Mouse (Mus musculus) neutrophil, adult 83 days (primary cell): Measurements from ENCODE around the gene Pcp2. TPM values are rescaled to one million over a fixed set of nuclear protein-coding genes. Genes with fewer than 3 reads are reported as not detected.

Experiments
- total RNA-seq, 2 experiments: library from RNA; stranded (reverse); gene quantifications; one replicate each; pipeline ENCODE4 v1.2.4; 2023

Pcp2 gene
- not detected for total RNA-seq

GRCm38 (mm10) chr8:3625445-3625844 is at the start of gene Pcp2:
Pcp2 (minus strand) TSS chr8:3625545.

GRCm38 (mm10) chr8:3671980-3672491 is 46.7 kb upstream of the Pcp2 start, which contains the start of gene Fcor:
Fcor (minus strand) TSS chr8:3672362.

GRCm38 (mm10) chr8:3665507-3665906 is 40.2 kb upstream of the Pcp2 start, which contains the start of gene Mcemp1:
Mcemp1 (plus strand) TSS chr8:3665754.

GRCm38 (mm10) chr8:3655526-3655925 is 30.2 kb upstream of the Pcp2 start, which contains the start of gene Retn:
Retn (plus strand) TSS chr8:3655770.

GRCm38 (mm10) chr8:3630647-3631477 is 5.5 kb upstream of the Pcp2 start, which contains the start of gene Stxbp2:
Stxbp2 (plus strand) TSS chr8:3630955.

GRCm38 (mm10) chr8:3621199-3621970 is 4.0 kb downstream of the Pcp2 start, which contains the start of the genes Xab2 and Pet100:
Xab2 (minus strand) TSS chr8:3621316.
Pet100 (plus strand) TSS chr8:3621548.

GRCm38 (mm10) chr8:3586993-3587390 is 38.4 kb downstream of the Pcp2 start, which contains the start of gene Camsap3:
Camsap3 (plus strand) TSS chr8:3587293.

Other genes with a start within 250 kb of the Pcp2 start
- 100 to 1,000 TPM in 1 of 2 experiments, 10 to 100 TPM in 1; 88.5 to 108 TPM for gene Arhgef18, start 232.5 kb downstream of the Pcp2 start, total RNA-seq
- under 1 TPM; 0.60 to 0.81 TPM for gene Pex11g, start 157.9 kb downstream of the Pcp2 start, total RNA-seq
- under 1 TPM; 0.22 to 0.26 TPM for gene Tex45, start 154.7 kb downstream of the Pcp2 start, total RNA-seq
- gene Zfp358, start 132.4 kb downstream of the Pcp2 start, total RNA-seq = 1 to 10 TPM; 5.0 to 5.5 TPM
- 10 to 100 TPM; 27.1 to 36.8 TPM for gene Mcoln1, start 125.1 kb downstream of the Pcp2 start, total RNA-seq
- gene Pnpla6, start 110.2 kb downstream of the Pcp2 start, total RNA-seq = 10 to 100 TPM; 28.1 to 30.0 TPM
- gene C330021F23Rik, start 57.6 kb downstream of the Pcp2 start, total RNA-seq = not detected
- gene Camsap3, start 38.3 kb downstream of the Pcp2 start, total RNA-seq = under 1 TPM; 0.11 to 0.68 TPM
- 10 to 100 TPM; 38.0 to 40.5 TPM for gene Xab2, start 4.2 kb downstream of the Pcp2 start, total RNA-seq
- 100 to 1,000 TPM; 104 to 110 TPM for gene Pet100, start 4.0 kb downstream of the Pcp2 start, total RNA-seq
- gene Stxbp2, start 5.4 kb upstream of the Pcp2 start, total RNA-seq = 100 to 1,000 TPM; 304 to 323 TPM
- gene Retn, start 30.2 kb upstream of the Pcp2 start, total RNA-seq = 1 to 10 TPM; 1.6 to 1.7 TPM
- 100 to 1,000 TPM; 317 to 329 TPM for gene Mcemp1, start 40.2 kb upstream of the Pcp2 start, total RNA-seq
- gene Fcor, start 46.8 kb upstream of the Pcp2 start, total RNA-seq = 1 to 10 TPM; 5.6 to 5.8 TPM
- gene Trappc5, start 50.8 kb upstream of the Pcp2 start, total RNA-seq = 10 to 100 TPM; 11.7 to 14.0 TPM
- under 1 TPM; 0.29 to 0.70 TPM for gene Fcer2a, start 68.6 kb upstream of the Pcp2 start, total RNA-seq
- not detected for gene Clec4g, start 95.1 kb upstream of the Pcp2 start, total RNA-seq
- gene Cd209a, start 123.4 kb upstream of the Pcp2 start, total RNA-seq = 1 to 10 TPM; 6.7 to 7.7 TPM
- gene Cd209e, start 228.8 kb upstream of the Pcp2 start, total RNA-seq = not detected